Mouse (Mus musculus) intestine, postnatal 0 days (tissue): ENCODE measurements at regions not wholly inside any gene's neighbourhood (a gene's known extent, or its start where the extent isn't known, plus 50 kb on each side); places are given as distances from the start of the nearest gene placed in this dataset.

Experiments used
- ATAC-seq: fragments of 200-750 bp; cut with Nextera tagmentation; 2 replicates; pipeline ENCODE4 v1.8.0; 2017; ENCODE audit warnings: mild to moderate bottlenecking, moderate TSS enrichment, moderate library complexity
- H3K27ac ChIP-seq: fragments of 300-500 bp; sonication (generic); 2 replicates; pipeline ENCODE4 v1.5.1; 2014; ENCODE audit warnings: mild to moderate bottlenecking, low read depth, low read length, moderate library complexity
- H3K27me3 ChIP-seq: fragments of 300-500 bp; sonication (generic); replicated peaks from 2 replicates; pipeline ENCODE4 v1.6.1; 2014; ENCODE audit warnings: low read length, mixed read lengths; ENCODE audit not compliant: control insufficient read depth, insufficient read depth
- H3K36me3 ChIP-seq: fragments of 300-500 bp; sonication (generic); 2 replicates; pipeline ENCODE4 v1.6.1; 2014; ENCODE audit warnings: mild to moderate bottlenecking, moderate library complexity; ENCODE audit not compliant: control insufficient read depth, insufficient read depth
- H3K4me1 ChIP-seq: fragments of 300-500 bp; sonication (generic); replicated peaks from 2 replicates; pipeline ENCODE4 v1.6.1; 2014; ENCODE audit warnings: antibody characterized with exemption, low read length, mixed read lengths; ENCODE audit not compliant: control insufficient read depth, insufficient read depth
- H3K4me2 ChIP-seq: fragments of 300-500 bp; sonication (generic); replicated peaks from 2 replicates; pipeline ENCODE4 v1.6.1; 2014; ENCODE audit warnings: low read depth, mild to moderate bottlenecking, moderate library complexity
- H3K4me3 ChIP-seq: fragments of 300-500 bp; sonication (generic); 2 replicates; pipeline ENCODE4 v1.5.1; 2014; ENCODE audit warnings: low read depth, low read length
- H3K9ac ChIP-seq: fragments of 300-500 bp; sonication (generic); 2 replicates; pipeline ENCODE4 v1.6.1; 2014; ENCODE audit warnings: mild to moderate bottlenecking, low read depth, low read length
- H3K9me3 ChIP-seq: fragments of 300-500 bp; sonication (generic); 2 replicates; pipeline ENCODE4 v1.6.1; 2016; ENCODE audit warnings: mixed run types; ENCODE audit not compliant: control insufficient read depth
- CTCF ChIP-seq: sonication (generic); IDR thresholded peaks from 2 replicates; pipeline ENCODE4 v1.5.1; 2016; ENCODE audit warnings: low read depth, mild to moderate bottlenecking, control low read depth, antibody characterized with exemption, moderate library complexity
- WGBS: fragments of 180-500 bp; shearing (Covaris S2); extraction: QIAGEN DNeasy Blood & Tissue Kit; methylation state at CpG from one replicate; pipeline ENCODE4 v1.1.7; 2014; 5-methylcytosine and 5-hydroxymethylcytosine counted together

DNA sequence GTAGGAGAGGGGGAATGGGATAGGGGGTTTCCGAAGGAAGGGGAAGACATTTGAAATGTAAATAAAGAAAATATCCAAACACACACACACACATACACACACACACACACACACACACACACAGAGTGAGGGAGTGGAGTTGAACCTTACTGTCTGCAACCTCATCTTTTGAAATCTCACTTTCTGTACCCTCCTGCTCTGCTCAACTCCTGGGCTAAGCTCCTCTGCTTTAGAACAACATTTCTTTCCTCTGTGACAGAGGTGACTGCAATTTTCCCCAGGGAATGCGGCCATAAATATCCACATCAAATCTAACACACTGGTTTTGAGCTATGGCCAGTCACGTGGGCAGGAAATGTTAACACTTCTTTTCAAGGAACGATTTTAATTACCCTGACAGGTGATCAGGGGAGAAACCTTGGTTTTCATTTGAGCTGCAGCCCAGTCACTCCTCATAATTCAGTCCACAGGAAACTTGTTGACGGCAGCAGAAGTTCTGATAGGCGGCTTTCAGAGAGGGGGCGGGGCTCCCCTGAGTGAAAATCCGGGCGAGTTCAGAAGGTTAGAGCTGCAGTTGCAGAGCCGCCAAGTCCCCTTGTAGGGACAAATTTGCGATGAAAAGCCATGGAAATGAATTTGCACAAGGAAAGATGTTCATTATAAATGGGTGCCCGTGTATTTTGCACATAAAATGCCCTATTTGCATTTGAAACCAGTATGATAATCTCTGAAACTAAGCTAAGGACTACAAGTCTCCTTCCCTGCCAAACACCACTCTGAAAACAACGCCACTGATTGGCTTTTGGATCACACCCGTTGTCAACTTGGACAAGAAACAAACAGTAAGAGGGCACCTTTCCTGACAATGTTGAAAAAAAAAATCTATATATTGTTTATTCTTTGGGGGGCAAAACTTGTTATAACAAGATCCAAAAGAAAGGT is 63.0 kb upstream of the L3mbtl4 start:
- Histone ChIP-seq H3K9ac (no peak overlapping the region), H3K27me3 (no peaks in the 10 kb centered on the region), H3K4me1 (no peaks in the 10 kb centered on the region), H3K9me3 (no peaks in the 10 kb centered on the region), H3K4me3 (0 out of 2 replicates have a peak overlapping the region, but pooled peaks have one; percentile 9), H3K36me3 (no peaks in the 10 kb centered on the region), H3K4me2 (peak overlapping the region; percentile 58), H3K27ac (no peak overlapping the region)
- 10% methylated on average over 14 of the region's 14 CpGs for WGBS
- no peak for TF ChIP-seq CTCF
- peak; percentile 51 for ATAC-seq

DNA sequence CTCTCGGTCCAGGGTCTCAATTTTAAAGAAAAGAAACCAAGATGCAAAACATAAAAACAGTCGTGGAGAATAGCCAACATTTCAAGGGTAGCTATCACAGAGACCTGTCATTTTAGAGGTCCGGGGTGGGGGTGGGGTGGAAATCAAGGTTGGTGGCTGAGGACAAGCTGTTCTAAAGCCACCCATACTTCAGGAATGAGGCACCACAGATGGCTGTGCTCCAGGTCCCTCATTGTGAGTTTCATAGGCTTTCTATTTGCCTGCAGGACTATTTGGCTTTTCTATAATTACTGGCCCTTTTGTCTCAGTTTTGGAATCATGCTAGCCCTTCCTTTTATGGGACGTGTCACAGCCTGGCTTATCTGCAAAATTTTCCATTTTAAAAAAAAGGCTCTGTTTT is 55.4 kb upstream of the L3mbtl4 start:
- Histone ChIP-seq H3K9me3 (no peaks in the 10 kb centered on the region), H3K36me3 (no peaks in the 10 kb centered on the region), H3K4me3 (no peak overlapping the region), H3K9ac (no peak overlapping the region), H3K4me1 (no peaks in the 10 kb centered on the region), H3K27me3 (no peaks in the 10 kb centered on the region), H3K27ac (no peak overlapping the region), H3K4me2 (no peak overlapping the region)
- no peak for ATAC-seq
- 74% methylated on average over 4 of the region's 4 CpGs for WGBS
- no peak for TF ChIP-seq CTCF

DNA sequence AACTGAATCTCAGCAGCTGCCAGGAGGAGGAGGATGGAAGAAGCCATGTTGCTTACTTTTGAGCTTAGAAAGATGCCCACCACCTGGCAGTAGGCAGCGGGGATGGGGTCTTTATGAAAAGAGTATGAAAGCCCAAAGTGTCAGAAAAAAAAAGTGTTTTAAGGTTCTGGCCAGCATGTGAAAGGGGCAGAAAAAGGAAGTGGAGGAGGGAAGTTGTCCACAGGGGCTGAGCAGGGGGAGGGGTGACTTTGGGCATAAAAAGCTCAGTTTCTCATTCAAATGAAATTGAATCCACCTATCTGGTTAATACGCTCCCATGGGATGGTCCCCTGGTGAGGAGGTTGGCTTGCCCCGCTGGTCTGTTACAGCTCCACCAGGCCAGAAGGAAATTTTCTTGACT is 50.4 kb upstream of the L3mbtl4 start:
- no peak for TF ChIP-seq CTCF
- Histone ChIP-seq H3K27ac (no peak overlapping the region), H3K27me3 (no peaks in the 10 kb centered on the region), H3K4me1 (no peaks in the 10 kb centered on the region), H3K9me3 (no peaks in the 10 kb centered on the region), H3K4me2 (no peak overlapping the region), H3K9ac (no peak overlapping the region), H3K4me3 (no peak overlapping the region), H3K36me3 (no peaks in the 10 kb centered on the region)
- ATAC-seq: no peak
- 88% methylated on average over 3 of the region's 3 CpGs for WGBS
